Mouse (Mus musculus): Measurements from ENCODE around the gene Bicc1. TPM values are rescaled to one million over a fixed set of nuclear protein-coding genes. Genes with fewer than 3 reads are reported as not detected.
A peak's percentile ranks its signal among the peaks of the same experiment; 100 is the strongest.

Gene Bicc1
- polyA plus RNA-seq, 1 experiment from 2014 or later, result 65.7 TPM

- 68% methylated on average over 4 of the region's 4 CpGs for WGBS
- no peak for TF ChIP-seq CTCF (IDR thresholded peaks at IDR 0.05; ENCODE audit: low read depth)
- Histone ChIP-seq H3K36me3 (ENCODE audit: insufficient read depth, low read length) (no peaks in the 10 kb centered on the region), H3K4me1 (replicated peaks; ENCODE audit: insufficient read depth, low read length) (no peaks in the 10 kb centered on the region), H3K4me2 (ENCODE audit: low read length) (no peak overlapping the region), H3K9ac (ENCODE audit: low read depth, low read length) (no peak overlapping the region), H3K4me3 (replicated peaks; ENCODE audit: low read depth, low read length) (no peak overlapping the region), H3K27me3 (ENCODE audit: insufficient read depth, low read length) (no peaks in the 10 kb centered on the region), H3K27ac (peak overlapping the region; percentile 47; the same call in 1 of the 2 replicates), H3K9me3 (replicated peaks; ENCODE audit: low read length) (no peaks in the 10 kb centered on the region)
- ATAC-seq (replicated peaks; ENCODE audit: low FRiP score, low read depth) (0 out of 2 replicates have a peak, but pooled peaks have one; percentile 36), DNase-seq (ENCODE audit: low spot score) (no peak)
Measured at GRCm38 (mm10) chr10:71181931-71182330, 22.4 kb upstream of the Bicc1 start.

DNA sequence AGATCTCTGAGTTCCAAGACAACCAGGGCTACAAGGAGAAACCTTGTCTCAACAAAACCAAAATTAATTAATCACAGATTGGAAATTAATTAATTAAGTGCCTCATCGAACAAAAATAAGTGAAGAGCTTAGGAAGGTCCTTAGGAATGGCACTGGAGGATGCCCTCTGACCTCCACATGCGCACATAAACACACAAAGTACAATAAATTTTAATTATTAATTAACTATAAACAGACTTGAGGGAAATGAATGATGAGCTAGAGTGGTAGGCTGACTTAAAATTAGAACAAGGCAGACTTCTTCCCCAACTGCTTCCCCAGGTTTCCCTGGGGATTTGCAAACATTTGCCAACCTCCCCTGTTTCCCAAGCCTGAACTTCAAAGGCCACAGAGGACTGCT is 21.6 kb upstream of the Bicc1 start:
- 54% methylated on average over 2 of the region's 2 CpGs for WGBS
- H3K27me3 ChIP-seq (ENCODE audit: insufficient read depth, low read length), result no peaks in the 10 kb centered on the region
- H3K9ac ChIP-seq (ENCODE audit: low read depth, low read length), result no peak overlapping the region
- no peak for ATAC-seq (replicated peaks; ENCODE audit: low FRiP score, low read depth)
- no peaks in the 10 kb centered on the region for H3K36me3 ChIP-seq (ENCODE audit: insufficient read depth, low read length)
- TF ChIP-seq CTCF (IDR thresholded peaks at IDR 0.05; ENCODE audit: low read depth), result no peak
- no peaks in the 10 kb centered on the region for H3K4me1 ChIP-seq (replicated peaks; ENCODE audit: insufficient read depth, low read length)
- no peak for DNase-seq (ENCODE audit: low spot score)
- H3K27ac ChIP-seq, result peak overlapping the region; percentile 27; the same call in 1 of the 2 replicates
- no peaks in the 10 kb centered on the region for H3K9me3 ChIP-seq (replicated peaks; ENCODE audit: low read length)
- no peak overlapping the region for H3K4me2 ChIP-seq (ENCODE audit: low read length)
- no peak overlapping the region for H3K4me3 ChIP-seq (replicated peaks; ENCODE audit: low read depth, low read length)

GRCm38 (mm10) chr10:71180057-71180456 is 20.6 kb upstream of the Bicc1 start:
- TF ChIP-seq CTCF (IDR thresholded peaks at IDR 0.05; ENCODE audit: low read depth), result peak; percentile 35; the same call in 1 of the 2 replicates
- Histone ChIP-seq H3K36me3 (ENCODE audit: insufficient read depth, low read length) (no peaks in the 10 kb centered on the region), H3K4me2 (ENCODE audit: low read length) (no peak overlapping the region), H3K9me3 (replicated peaks; ENCODE audit: low read length) (no peaks in the 10 kb centered on the region), H3K9ac (ENCODE audit: low read depth, low read length) (no peak overlapping the region), H3K4me3 (replicated peaks; ENCODE audit: low read depth, low read length) (no peak overlapping the region), H3K4me1 (replicated peaks; ENCODE audit: insufficient read depth, low read length) (no peaks in the 10 kb centered on the region), H3K27ac (no peak overlapping the region), H3K27me3 (ENCODE audit: insufficient read depth, low read length) (no peaks in the 10 kb centered on the region)
- WGBS, result 47% methylated on average over 2 of the region's 2 CpGs
- ATAC-seq (replicated peaks; ENCODE audit: low FRiP score, low read depth) (no peak), DNase-seq (ENCODE audit: low spot score) (no peak)

- 78% methylated on average over 7 of the region's 7 CpGs for WGBS
- Histone ChIP-seq H3K4me3 (replicated peaks; ENCODE audit: low read depth, low read length) (no peak overlapping the region), H3K4me1 (replicated peaks; ENCODE audit: insufficient read depth, low read length) (no peaks in the 10 kb centered on the region), H3K27me3 (ENCODE audit: insufficient read depth, low read length) (no peaks in the 10 kb centered on the region), H3K27ac (no peak overlapping the region; the same call in 1 of the 2 replicates), H3K36me3 (ENCODE audit: insufficient read depth, low read length) (no peaks in the 10 kb centered on the region), H3K9ac (ENCODE audit: low read depth, low read length) (no peak overlapping the region), H3K4me2 (ENCODE audit: low read length) (no peak overlapping the region), H3K9me3 (replicated peaks; ENCODE audit: low read length) (no peaks in the 10 kb centered on the region)
- ATAC-seq (replicated peaks; ENCODE audit: low FRiP score, low read depth) (no peak), DNase-seq (ENCODE audit: low spot score) (no peak)
- TF ChIP-seq CTCF (IDR thresholded peaks at IDR 0.05; ENCODE audit: low read depth), result no peak
Measured at GRCm38 (mm10) chr10:71177201-71177600, 17.7 kb upstream of the Bicc1 start.

- DNase-seq (ENCODE audit: low spot score), result no peak
- TF ChIP-seq CTCF (IDR thresholded peaks at IDR 0.05; ENCODE audit: low read depth), result no peak
- Histone ChIP-seq H3K27me3 (ENCODE audit: insufficient read depth, low read length) (no peaks in the 10 kb centered on the region), H3K4me1 (replicated peaks; ENCODE audit: insufficient read depth, low read length) (no peaks in the 10 kb centered on the region), H3K9me3 (replicated peaks; ENCODE audit: low read length) (no peaks in the 10 kb centered on the region), H3K36me3 (ENCODE audit: insufficient read depth, low read length) (no peaks in the 10 kb centered on the region), H3K4me3 (replicated peaks; ENCODE audit: low read depth, low read length) (no peak overlapping the region), H3K9ac (ENCODE audit: low read depth, low read length) (no peak overlapping the region), H3K4me2 (ENCODE audit: low read length) (no peak overlapping the region), H3K27ac (no peak overlapping the region)
- 78% methylated on average over 8 of the region's 8 CpGs for WGBS
- ATAC-seq (replicated peaks; ENCODE audit: low FRiP score, low read depth), result no peak
Measured at GRCm38 (mm10) chr10:71176341-71176740, 16.8 kb upstream of the Bicc1 start.

DNA sequence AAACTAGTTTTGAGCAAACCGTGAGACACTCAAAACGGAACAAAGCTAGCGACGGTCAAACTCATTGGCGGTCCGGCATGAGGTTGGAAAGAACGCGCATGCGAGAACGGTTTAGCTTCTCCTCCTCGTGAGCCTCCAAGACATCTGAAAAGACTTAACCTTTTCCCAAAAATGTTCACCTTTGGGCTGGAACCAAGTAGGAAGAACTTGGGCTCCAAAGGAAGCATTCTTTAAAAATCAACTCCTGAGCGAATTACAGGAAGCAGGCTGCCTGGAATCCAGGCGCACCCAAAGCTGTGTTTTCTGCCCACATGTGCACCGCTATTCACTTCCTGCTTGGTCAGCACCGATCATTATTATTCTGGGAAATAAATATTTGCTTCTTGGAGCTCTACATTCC is 15.8 kb upstream of the Bicc1 start:
- DNase-seq (ENCODE audit: low spot score), result no peak
- no peaks in the 10 kb centered on the region for H3K27me3 ChIP-seq (ENCODE audit: insufficient read depth, low read length)
- WGBS, result 95% methylated on average over 15 of the region's 15 CpGs
- no peaks in the 10 kb centered on the region for H3K36me3 ChIP-seq (ENCODE audit: insufficient read depth, low read length)
- no peaks in the 10 kb centered on the region for H3K9me3 ChIP-seq (replicated peaks; ENCODE audit: low read length)
- no peak for TF ChIP-seq CTCF (IDR thresholded peaks at IDR 0.05; ENCODE audit: low read depth)
- no peaks in the 10 kb centered on the region for H3K4me1 ChIP-seq (replicated peaks; ENCODE audit: insufficient read depth, low read length)
- no peak overlapping the region for H3K9ac ChIP-seq (ENCODE audit: low read depth, low read length)
- ATAC-seq (replicated peaks; ENCODE audit: low FRiP score, low read depth), result no peak
- H3K27ac ChIP-seq, result no peak overlapping the region
- no peak overlapping the region for H3K4me3 ChIP-seq (replicated peaks; ENCODE audit: low read depth, low read length)
- no peak overlapping the region for H3K4me2 ChIP-seq (ENCODE audit: low read length)

DNA sequence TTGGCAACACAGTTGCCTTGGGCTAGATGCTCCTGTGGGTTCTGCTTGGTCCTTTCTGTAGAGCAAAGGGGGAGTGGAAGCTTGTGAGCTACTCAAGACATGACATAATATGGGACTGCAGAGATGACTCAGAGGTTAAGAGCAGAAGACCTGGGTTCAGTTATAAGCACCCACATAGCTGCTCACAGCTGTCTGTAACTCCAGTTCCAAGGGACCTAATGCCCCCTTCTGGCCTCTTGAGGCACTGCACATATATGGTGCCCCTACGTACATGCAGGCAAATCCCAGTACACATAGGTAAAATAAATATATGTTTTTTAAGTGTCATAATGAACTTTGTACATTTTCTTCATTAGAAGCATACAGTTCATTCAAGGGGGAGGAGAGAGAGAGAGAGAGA is 11.9 kb upstream of the Bicc1 start:
- H3K27me3 ChIP-seq (ENCODE audit: insufficient read depth, low read length), result no peaks in the 10 kb centered on the region
- H3K4me1 ChIP-seq (replicated peaks; ENCODE audit: insufficient read depth, low read length), result no peaks in the 10 kb centered on the region
- no peak overlapping the region for H3K4me3 ChIP-seq (replicated peaks; ENCODE audit: low read depth, low read length)
- ATAC-seq (replicated peaks; ENCODE audit: low FRiP score, low read depth), result no peak
- no peaks in the 10 kb centered on the region for H3K36me3 ChIP-seq (ENCODE audit: insufficient read depth, low read length)
- no peaks in the 10 kb centered on the region for H3K9me3 ChIP-seq (replicated peaks; ENCODE audit: low read length)
- DNase-seq (ENCODE audit: low spot score), result no peak
- no peak overlapping the region for H3K9ac ChIP-seq (ENCODE audit: low read depth, low read length)
- 100% methylated on average over 1 of the region's 1 CpGs for WGBS
- TF ChIP-seq CTCF (IDR thresholded peaks at IDR 0.05; ENCODE audit: low read depth), result peak; percentile 28; the same call in 1 of the 2 replicates
- H3K27ac ChIP-seq, result no peak overlapping the region
- no peak overlapping the region for H3K4me2 ChIP-seq (ENCODE audit: low read length)

Measured in kidney, postnatal 0 days (tissue).